Comparison of ENCODE assay signal across 9 mouse cellular contexts in the genomic region with DNA sequence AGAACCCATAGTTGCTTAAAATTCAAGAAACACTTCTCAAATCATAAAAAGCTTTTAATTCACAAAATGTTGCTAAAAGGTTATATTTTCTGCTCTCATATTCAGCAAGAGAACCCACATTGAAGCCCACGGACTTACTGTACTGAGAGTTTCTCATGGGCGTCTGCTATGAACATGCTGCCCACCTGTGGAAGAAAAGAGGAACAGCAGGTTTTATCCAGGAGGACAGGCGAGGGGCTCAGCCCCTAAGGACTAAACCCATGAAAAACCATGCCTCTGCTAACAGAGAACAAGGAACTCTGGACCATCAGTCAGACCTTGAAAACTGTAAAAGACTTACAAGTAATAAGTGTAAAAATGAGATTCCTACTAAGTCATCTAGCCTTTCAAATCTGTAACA. TPM values are rescaled to one million over a fixed set of nuclear protein-coding genes. Genes with fewer than 3 reads are reported as not detected.
A peak's percentile ranks its signal among the peaks of the same experiment; 100 is the strongest.
DNase-seq lines count a peak whose midpoint lies in the region; ATAC-seq and TF ChIP-seq lines count a peak whose summit lies in the region.
"Had no signal": no experiment of that assay in that cellular context is flagged by ENCODE, and none has a peak within 500 bp of the region (broad histone marks: within the 10 kb centered on the region; RNA-seq: fewer than 3 reads in every experiment).

No protein-coding gene starts in this region.

- peak; percentile 82 for DNase-seq in forebrain, postnatal 0 days
- peak; percentile 73 for DNase-seq in midbrain, postnatal 0 days (ENCODE audit: low spot score)
- peak; percentile 51 to 62 for DNase-seq in left cerebral cortex, postnatal 25 days (ENCODE audit: low spot score in 2 of 2)
- DNase-seq in telencephalon, adult 2 months (ENCODE audit: low read depth, low spot score) = peak; percentile 40
- DNase-seq in ovary, postnatal 36 days (ENCODE audit: low spot score) = no peak

- intact Hi-C loops in left cerebral cortex, postnatal 25 days (cut with DNase I) = loop anchor here (1.0 kb wide), 1 partner anchor 140 kb away; no protein-coding TSS in a partner anchor

- H3K27ac ChIP-seq in forebrain, postnatal 0 days (ENCODE audit: low read depth, low read length) = no peak overlapping the region
- H3K27ac ChIP-seq in forebrain, embryonic 12.5 days = no peak overlapping the region
- no peak overlapping the region for H3K27ac ChIP-seq in midbrain, postnatal 0 days (ENCODE audit: low read depth, low read length)
- no peak overlapping the region for H3K27ac ChIP-seq in midbrain, embryonic 16.5 days (ENCODE audit: low read length)

- H3K4me1 ChIP-seq in forebrain, postnatal 0 days (ENCODE audit: insufficient read depth) = no peaks in the 10 kb centered on the region
- no peaks in the 10 kb centered on the region for H3K4me1 ChIP-seq in forebrain, embryonic 12.5 days
- H3K4me1 ChIP-seq in midbrain, postnatal 0 days (ENCODE audit: insufficient read depth, low read length) = no peaks in the 10 kb centered on the region
- no peaks in the 10 kb centered on the region for H3K4me1 ChIP-seq in midbrain, embryonic 16.5 days (ENCODE audit: control insufficient read depth, insufficient read depth, low read length)

- H3K27me3 ChIP-seq in forebrain, postnatal 0 days (ENCODE audit: insufficient read depth, low read length) = no peaks in the 10 kb centered on the region
- no peaks in the 10 kb centered on the region for H3K27me3 ChIP-seq in forebrain, embryonic 12.5 days
- H3K27me3 ChIP-seq in midbrain, postnatal 0 days (ENCODE audit: insufficient read depth, low read length) = no peaks in the 10 kb centered on the region
- no peaks in the 10 kb centered on the region for H3K27me3 ChIP-seq in midbrain, embryonic 16.5 days (ENCODE audit: control insufficient read depth, insufficient read depth, low read depth, low read length)

- peak; percentile 77 for ATAC-seq in forebrain, postnatal 0 days
- no peak for ATAC-seq in forebrain, embryonic 12.5 days (ENCODE audit: low FRiP score)
- ATAC-seq in midbrain, postnatal 0 days (ENCODE audit: low FRiP score) = no peak
- no peak for ATAC-seq in midbrain, embryonic 16.5 days
- ATAC-seq in common myeloid progenitor, adult 5-6 weeks (replicated peaks; ENCODE audit: low read depth, poor library complexity, severe bottlenecking) = 0 out of 2 replicates have a peak, but pooled peaks have one; percentile 50

- H3K36me3 ChIP-seq in forebrain, postnatal 0 days (ENCODE audit: insufficient read depth) = peaks cover 30% of the 10 kb centered on the region
- peaks cover 5% of the 10 kb centered on the region; the same call in 1 of the 2 replicates for H3K36me3 ChIP-seq in forebrain, embryonic 12.5 days (replicated peaks)
- H3K36me3 ChIP-seq in midbrain, postnatal 0 days (ENCODE audit: insufficient read depth, low read length) = peaks cover 21% of the 10 kb centered on the region; the same call in 1 of the 2 replicates
- peaks cover 16% of the 10 kb centered on the region for H3K36me3 ChIP-seq in midbrain, embryonic 16.5 days (ENCODE audit: control insufficient read depth, insufficient read depth, low read length)

- no peak overlapping the region for H3K4me3 ChIP-seq in forebrain, postnatal 0 days (ENCODE audit: low read depth, low read length)
- H3K4me3 ChIP-seq in forebrain, embryonic 12.5 days (replicated peaks) = no peak overlapping the region
- H3K4me3 ChIP-seq in midbrain, postnatal 0 days (ENCODE audit: low read depth, low read length) = no peak overlapping the region
- H3K4me3 ChIP-seq in midbrain, embryonic 16.5 days (ENCODE audit: low read depth, low read length) = no peak overlapping the region
- H3K4me3 ChIP-seq: myocyte had no signal

- 7% methylated on average over 3 of the region's 3 CpGs for WGBS in forebrain, postnatal 0 days
- 5% methylated on average over 3 of the region's 3 CpGs for WGBS in forebrain, embryonic 12.5 days
- WGBS in midbrain, postnatal 0 days = 3% methylated on average over 3 of the region's 3 CpGs
- 3% methylated on average over 3 of the region's 3 CpGs for WGBS in midbrain, embryonic 16.5 days

- H3K4me2 ChIP-seq in forebrain, postnatal 0 days (ENCODE audit: low read depth) = no peak overlapping the region
- no peak overlapping the region for H3K4me2 ChIP-seq in forebrain, embryonic 12.5 days
- no peak overlapping the region for H3K4me2 ChIP-seq in midbrain, postnatal 0 days (ENCODE audit: low read depth, low read length, poor library complexity, severe bottlenecking)
- H3K4me2 ChIP-seq in midbrain, embryonic 16.5 days (ENCODE audit: low read length) = no peak overlapping the region

- no peak overlapping the region for H3K9ac ChIP-seq in forebrain, postnatal 0 days
- no peak overlapping the region for H3K9ac ChIP-seq in forebrain, embryonic 12.5 days
- H3K9ac ChIP-seq in midbrain, postnatal 0 days (replicated peaks; ENCODE audit: low read length, poor library complexity, severe bottlenecking) = no peak overlapping the region
- H3K9ac ChIP-seq in midbrain, embryonic 16.5 days (ENCODE audit: low read depth, low read length) = no peak overlapping the region

- H3K9me3 ChIP-seq in forebrain, postnatal 0 days (ENCODE audit: low read length) = no peaks in the 10 kb centered on the region
- no peaks in the 10 kb centered on the region for H3K9me3 ChIP-seq in forebrain, embryonic 12.5 days
- H3K9me3 ChIP-seq in midbrain, postnatal 0 days (ENCODE audit: low read length) = no peaks in the 10 kb centered on the region
- no peaks in the 10 kb centered on the region for H3K9me3 ChIP-seq in midbrain, embryonic 16.5 days (replicated peaks; ENCODE audit: control insufficient read depth, low read length, poor library complexity, severe bottlenecking)

- peak; percentile 89 for TF ChIP-seq CTCF in forebrain, postnatal 0 days (IDR thresholded peaks at IDR 0.05; ENCODE audit: low read depth)
- TF ChIP-seq CTCF in midbrain, postnatal 0 days (IDR thresholded peaks at IDR 0.05) = peak; percentile 93

RNA-seq across cellular contexts. Expression of a gene that starts 45.0 kb away (rescaled TPM):
- total RNA-seq in forebrain, postnatal 0 days (2014; rRNA removed) = 17.5 and 22.5 TPM in 2 replicates
- 18.7 and 20.9 TPM in 2 replicates for polyA plus RNA-seq in forebrain, postnatal 0 days (2015; fragmentation: Nextera tagmentation; extraction: Ambion mirVana)
- 19.3 and 20.3 TPM in 2 replicates for polyA plus RNA-seq in forebrain, embryonic 12.5 days (2016; fragmentation: Nextera tagmentation; extraction: Ambion mirVana)
- total RNA-seq in midbrain, postnatal 0 days (2014; rRNA removed) = 17.4 and 18.9 TPM in 2 replicates
- polyA plus RNA-seq in midbrain, postnatal 0 days (2015; fragmentation: Nextera tagmentation; extraction: Ambion mirVana) = 18.1 and 20.1 TPM in 2 replicates
- polyA plus RNA-seq in midbrain, embryonic 16.5 days (2015; fragmentation: Nextera tagmentation; extraction: Ambion mirVana) = 23.4 and 25.6 TPM in 2 replicates
- 7.4 and 9.5 TPM in 2 replicates for total RNA-seq in common myeloid progenitor, adult 5-6 weeks (2017)
- 10 to 100 TPM; 19.7 to 19.8 TPM for total RNA-seq in left cerebral cortex, postnatal 25 days (2021)

RNA-seq across cellular contexts. Expression of a gene that starts 50.0 kb away (rescaled TPM):
- 5.3 and 7.0 TPM in 2 replicates for total RNA-seq in forebrain, postnatal 0 days (2014; rRNA removed)
- polyA plus RNA-seq in forebrain, postnatal 0 days (2015; fragmentation: Nextera tagmentation; extraction: Ambion mirVana) = 3.6 and 4.6 TPM in 2 replicates
- polyA plus RNA-seq in forebrain, embryonic 12.5 days (2016; fragmentation: Nextera tagmentation; extraction: Ambion mirVana) = 2.7 TPM in 2 replicates
- 8.9 and 9.4 TPM in 2 replicates for total RNA-seq in midbrain, postnatal 0 days (2014; rRNA removed)
- 3.9 and 4.6 TPM in 2 replicates for polyA plus RNA-seq in midbrain, postnatal 0 days (2015; fragmentation: Nextera tagmentation; extraction: Ambion mirVana)
- polyA plus RNA-seq in midbrain, embryonic 16.5 days (2015; fragmentation: Nextera tagmentation; extraction: Ambion mirVana) = 4.0 and 5.7 TPM in 2 replicates
- total RNA-seq in common myeloid progenitor, adult 5-6 weeks (2017) = 4.1 and 4.9 TPM in 2 replicates
- 1 to 10 TPM; 5.7 TPM for total RNA-seq in left cerebral cortex, postnatal 25 days (2021)

Comparison
In these comparisons a context has a peak if more than half of its experiments do, and no peak if none do; other contexts are left out.
1. ATAC-seq: peak in forebrain, postnatal 0 days (single experiment) and common myeloid progenitor, adult 5-6 weeks (single experiment); none in forebrain, embryonic 12.5 days (single experiment), midbrain, postnatal 0 days (single experiment) and midbrain, embryonic 16.5 days (single experiment).